Mouse (Mus musculus) MEL (cell line): ENCODE measurements around the gene Lrrk1. TPM values are rescaled to one million over a fixed set of nuclear protein-coding genes. Genes with fewer than 3 reads are reported as not detected.

Experiments used
- DNase-seq: peaks from one replicate; pipeline ENCODE4 v3.0.0; 2011; ENCODE audit warnings: low read depth, low spot score
- H3K27ac ChIP-seq: 2 replicates; pipeline ENCODE4 v1.5.1; 2012; ENCODE audit warnings: low read depth, mild to moderate bottlenecking, control low read depth, low read length, moderate library complexity; ENCODE audit not compliant: control insufficient read depth
- H3K27me3 ChIP-seq, 2 experiments: fragments of 150-350 bp in 1 of 2; sonication (generic) in 1 of 2; 2 replicates each; pipeline ENCODE4 v1.6.1; 2012; ENCODE audit warnings: low read length in 2 of 2, mild to moderate bottlenecking in 2 of 2, improper control_type of control experiment in 1 of 2, moderate library complexity in 1 of 2; ENCODE audit not compliant: insufficient read depth in 2 of 2, control insufficient read depth in 1 of 2
- H3K36me3 ChIP-seq, 2 experiments: 2 replicates each; pipeline ENCODE4 v1.6.1; 2012 to 2014; ENCODE audit warnings: low read length in 2 of 2, improper control_type of control experiment in 1 of 2, inconsistent platforms in 1 of 2, mild to moderate bottlenecking in 1 of 2; ENCODE audit not compliant: insufficient read depth in 2 of 2, control insufficient read depth in 1 of 2
- H3K4me1 ChIP-seq, 2 experiments: fragments of 150-350 bp in 1 of 2; sonication (generic) in 1 of 2; 2 replicates each; pipeline ENCODE4 v1.6.1; 2012; ENCODE audit warnings: low read length in 2 of 2, improper control_type of control experiment in 1 of 2, mild to moderate bottlenecking in 1 of 2; ENCODE audit not compliant: insufficient read depth in 2 of 2, control insufficient read depth in 1 of 2
- H3K4me3 ChIP-seq, 2 experiments: fragments of 150-350 bp in 1 of 2; sonication (generic) in 1 of 2; 2 replicates each; pipeline ENCODE4 v1.5.1; 2012; ENCODE audit warnings: low read depth in 2 of 2, low read length in 2 of 2, mild to moderate bottlenecking in 2 of 2, moderate library complexity in 2 of 2, control low read depth in 1 of 2, improper control_type of control experiment in 1 of 2; ENCODE audit not compliant: control insufficient read depth in 1 of 2, insufficient read depth in 1 of 2
- H3K79me2 ChIP-seq: 2 replicates; pipeline ENCODE4 v1.6.1; 2012; ENCODE audit warnings: mild to moderate bottlenecking, low read length, moderate library complexity; ENCODE audit not compliant: control insufficient read depth, poor library complexity, insufficient read depth
- H3K9ac ChIP-seq: 2 replicates; pipeline ENCODE4 v1.6.1; 2012; ENCODE audit warnings: low read depth, mild to moderate bottlenecking, control low read depth, low read length, moderate library complexity; ENCODE audit not compliant: control insufficient read depth, poor library complexity, severe bottlenecking
- H3K9me3 ChIP-seq: fragments of 150-350 bp; sonication (generic); replicated peaks from 2 replicates; pipeline ENCODE4 v1.6.1; 2012; ENCODE audit warnings: mild to moderate bottlenecking, low read length, improper control_type of control experiment, moderate library complexity; ENCODE audit not compliant: insufficient read depth
- CTCF ChIP-seq, 3 experiments: IDR thresholded peaks in 2 of 3; conservative IDR thresholded peaks in 1 of 3; 2 replicates each; pipeline ENCODE4 v1.5.1; 2011 to 2012; ENCODE audit warnings: low read length in 3 of 3, low read depth in 2 of 3, mild to moderate bottlenecking in 2 of 3, improper control_type of control experiment in 1 of 3, inconsistent platforms in 1 of 3, mixed read lengths in 1 of 3, moderate library complexity in 1 of 3; ENCODE audit not compliant: control insufficient read depth in 1 of 3, insufficient read depth in 1 of 3, poor library complexity in 1 of 3, severe bottlenecking in 1 of 3
- EP300 ChIP-seq, 2 experiments: IDR thresholded peaks; 2 replicates each; pipeline ENCODE4 v1.6.1; 2011; ENCODE audit warnings: improper control_type of control experiment in 2 of 2, low read length in 2 of 2, low read depth in 1 of 2, mild to moderate bottlenecking in 1 of 2
- ETS1 ChIP-seq: IDR thresholded peaks from 2 replicates; pipeline ENCODE4 v1.6.1; 2012; ENCODE audit warnings: low read depth, mild to moderate bottlenecking, inconsistent platforms, low read length, improper control_type of control experiment, moderate library complexity
- GABPA ChIP-seq: IDR thresholded peaks from 2 replicates; pipeline ENCODE4 v1.6.1; 2012; ENCODE audit warnings: low read depth, mild to moderate bottlenecking, inconsistent platforms, low read length, improper control_type of control experiment, moderate library complexity
- GATA1 ChIP-seq: IDR thresholded peaks from 2 replicates; pipeline ENCODE4 v1.6.1; 2011; ENCODE audit warnings: low read depth, low read length, improper control_type of control experiment
- HCFC1 ChIP-seq: IDR thresholded peaks from 2 replicates; pipeline ENCODE4 v1.6.1; 2012; ENCODE audit warnings: low read depth, mild to moderate bottlenecking, inconsistent platforms, low read length, improper control_type of control experiment, moderate library complexity
- KAT2A ChIP-seq: conservative IDR thresholded peaks from 2 replicates; pipeline ENCODE4 v1.6.1; 2012; ENCODE audit warnings: low read depth, low read length, improper control_type of control experiment, inconsistent platforms
- MAFK ChIP-seq: IDR thresholded peaks from 2 replicates; pipeline ENCODE4 v1.6.1; 2011; ENCODE audit warnings: low read depth, mild to moderate bottlenecking, low read length, improper control_type of control experiment, borderline replicate concordance
- MAZ ChIP-seq: IDR thresholded peaks from 2 replicates; pipeline ENCODE4 v1.6.1; 2012; ENCODE audit warnings: low read depth, mild to moderate bottlenecking, inconsistent platforms, low read length, improper control_type of control experiment
- MEF2A ChIP-seq: IDR thresholded peaks from 2 replicates; pipeline ENCODE4 v1.6.1; 2014; ENCODE audit warnings: low read depth, mild to moderate bottlenecking, inconsistent platforms, low read length, improper control_type of control experiment; ENCODE audit not compliant: poor library complexity, insufficient replicate concordance, severe bottlenecking; ENCODE audit errors: extremely low read depth
- MYB ChIP-seq: IDR thresholded peaks from 2 replicates; pipeline ENCODE4 v1.6.1; 2011; ENCODE audit warnings: mild to moderate bottlenecking, low read depth, low read length, improper control_type of control experiment
- NELFE ChIP-seq: IDR thresholded peaks from 2 replicates; pipeline ENCODE4 v1.6.1; 2011; ENCODE audit warnings: low read depth, low read length, improper control_type of control experiment
- POLR2A ChIP-seq, 2 experiments: IDR thresholded peaks; 2 replicates each; pipeline ENCODE4 v1.6.1; 2011 to 2012; ENCODE audit warnings: low read length in 2 of 2, mild to moderate bottlenecking in 2 of 2, control low read depth in 1 of 2, improper control_type of control experiment in 1 of 2, low read depth in 1 of 2, moderate library complexity in 1 of 2; ENCODE audit not compliant: control insufficient read depth in 1 of 2, insufficient read depth in 1 of 2, poor library complexity in 1 of 2
- POLR2AphosphoS2 ChIP-seq: IDR thresholded peaks from 2 replicates; pipeline ENCODE4 v1.6.1; 2011; ENCODE audit warnings: low read length, improper control_type of control experiment
- RAD21 ChIP-seq: IDR thresholded peaks from 2 replicates; pipeline ENCODE4 v1.6.1; 2011; ENCODE audit warnings: mild to moderate bottlenecking, low read depth, low read length, improper control_type of control experiment
- RCOR1 ChIP-seq: IDR thresholded peaks from 2 replicates; pipeline ENCODE4 v1.6.1; 2012; ENCODE audit warnings: low read depth, mild to moderate bottlenecking, inconsistent platforms, low read length, improper control_type of control experiment
- SIN3A ChIP-seq: IDR thresholded peaks from 2 replicates; pipeline ENCODE4 v1.6.1; 2012; ENCODE audit warnings: low read length, improper control_type of control experiment, inconsistent platforms
- TAL1 ChIP-seq: IDR thresholded peaks from 2 replicates; pipeline ENCODE4 v1.6.1; 2012; ENCODE audit warnings: mild to moderate bottlenecking, inconsistent platforms, low read length, moderate library complexity, mixed read lengths
- UBTF ChIP-seq: IDR thresholded peaks from 2 replicates; pipeline ENCODE4 v1.6.1; 2012; ENCODE audit warnings: low read depth, mild to moderate bottlenecking, inconsistent platforms, low read length, improper control_type of control experiment, moderate library complexity, borderline replicate concordance; ENCODE audit not compliant: insufficient read depth
- USF2 ChIP-seq, 2 experiments: IDR thresholded peaks; 2 replicates each; pipeline ENCODE4 v1.6.1; 2011 to 2012; ENCODE audit warnings: improper control_type of control experiment in 2 of 2, low read length in 2 of 2, borderline replicate concordance in 1 of 2, inconsistent platforms in 1 of 2, low read depth in 1 of 2, mild to moderate bottlenecking in 1 of 2; ENCODE audit not compliant: insufficient read depth in 1 of 2
- ZC3H11A ChIP-seq: IDR thresholded peaks from 2 replicates; pipeline ENCODE4 v1.6.1; 2012; ENCODE audit warnings: low read depth, mild to moderate bottlenecking, inconsistent platforms, low read length, improper control_type of control experiment
- ZKSCAN1 ChIP-seq: IDR thresholded peaks from 2 replicates; pipeline ENCODE4 v1.6.1; 2012; ENCODE audit warnings: low read depth, mild to moderate bottlenecking, inconsistent platforms, low read length, improper control_type of control experiment, moderate library complexity
- polyA plus RNA-seq, 2 experiments: library from polyadenylated mRNA; stranded (reverse) in 1 of 2; unstranded in 1 of 2; fragments of >175 nt in 1 of 2; fragments of >200 nt in 1 of 2; gene quantifications; 2 replicates each; pipeline versions ENCODE4 v1.2.1 to v1.2.4; 2012; ENCODE audit warnings: low replicate concordance in 2 of 2, low read depth in 1 of 2; ENCODE audit not compliant: insufficient read length in 2 of 2, insufficient read depth in 1 of 2, missing spikeins in 1 of 2
- total RNA-seq: library from RNA; depleted of rRNA; stranded (reverse); fragments of 300-350 nt; gene quantifications from 2 replicates; pipeline ENCODE4 v1.2.3, GENCODE M21; 2012

Lrrk1 gene
- total and polyA plus RNA-seq, 3 experiments: 9.1 to 19.1 TPM; not detected in 1

GRCm38 (mm10) chr7:66260763-66261390, 127.3 kb downstream of the Lrrk1 start:
- Histone ChIP-seq H3K36me3 (no peaks in the 10 kb centered on the region), H3K27me3 (no peaks in the 10 kb centered on the region)

GRCm38 (mm10) chr7:66260295-66260694, 127.9 kb downstream of the Lrrk1 start:
- H3K79me2 ChIP-seq: no peaks in the 10 kb centered on the region
- H3K9ac ChIP-seq: no peak overlapping the region
- no peaks in the 10 kb centered on the region for H3K27me3 ChIP-seq
- DNase-seq: no peak
- no peaks in the 10 kb centered on the region for H3K9me3 ChIP-seq
- no peaks in the 10 kb centered on the region for H3K36me3 ChIP-seq
- TF ChIP-seq ZC3H11A: no peak
- no peak for TF ChIP-seq RAD21
- TF ChIP-seq MEF2A: no peak
- no peak for TF ChIP-seq GABPA
- TF ChIP-seq MAZ: no peak
- no peak for TF ChIP-seq CTCF (IDR thresholded peaks at IDR 0.05 in 2 of 3, conservative IDR thresholded peaks at IDR 0.05 in 1 of 3; ENCODE audit: control insufficient read depth in 1 of 3, insufficient read depth in 1 of 3, low read depth in 2 of 3, low read length in 3 of 3, poor library complexity in 1 of 3, severe bottlenecking in 1 of 3)
- TF ChIP-seq POLR2A (IDR thresholded peaks at IDR 0.05; ENCODE audit: control insufficient read depth in 1 of 2, insufficient read depth in 1 of 2, low read depth in 1 of 2, low read length in 2 of 2, poor library complexity in 1 of 2): no peak
- TF ChIP-seq, all 39 proteins: peak for 0
- no peaks in the 10 kb centered on the region for H3K4me1 ChIP-seq
- H3K27ac ChIP-seq: no peak overlapping the region
- H3K4me3 ChIP-seq: no peak overlapping the region

More at GRCm38 (mm10) chr7:66260763-66261390, 127.3 kb downstream of the Lrrk1 start:
- Histone ChIP-seq H3K9ac (no peak overlapping the region), H3K4me3 (no peak overlapping the region), H3K79me2 (no peaks in the 10 kb centered on the region), H3K4me1 (no peaks in the 10 kb centered on the region), H3K27ac (no peak overlapping the region), H3K9me3 (no peaks in the 10 kb centered on the region)
- DNase-seq: no peak
- TF ChIP-seq HCFC1: no peak
- TF ChIP-seq ZKSCAN1: no peak
- TF ChIP-seq NELFE: no peak

- no peak overlapping the region for H3K9ac ChIP-seq
- no peaks in the 10 kb centered on the region for H3K79me2 ChIP-seq
- no peak for DNase-seq
- no peaks in the 10 kb centered on the region for H3K4me1 ChIP-seq
- H3K4me3 ChIP-seq: no peak overlapping the region
- H3K36me3 ChIP-seq: no peaks in the 10 kb centered on the region
- no peaks in the 10 kb centered on the region for H3K27me3 ChIP-seq
- no peaks in the 10 kb centered on the region for H3K9me3 ChIP-seq
- no peak overlapping the region for H3K27ac ChIP-seq
- TF ChIP-seq POLR2AphosphoS2 (no peak), GATA1 (no peak), KAT2A (no peak), MAZ (no peak), EP300 (IDR thresholded peaks at IDR 0.05; ENCODE audit: low read depth in 1 of 2, low read length in 2 of 2) (no peak), MYB (no peak), RCOR1 (no peak), TAL1 (no peak), UBTF (no peak), MEF2A (no peak), MAFK (no peak), USF2 (IDR thresholded peaks at IDR 0.05; ENCODE audit: borderline replicate concordance in 1 of 2, insufficient read depth in 1 of 2, low read depth in 1 of 2, low read length in 2 of 2) (no peak), SIN3A (no peak), ETS1 (no peak)
Measured at GRCm38 (mm10) chr7:66259436-66260206, 128.5 kb downstream of the Lrrk1 start.
